Mouse (Mus musculus): Measurements from ENCODE around the gene Wsb1.
"Not testable (repeated sequence)": the region's sequence is repeated elsewhere in the genome, so short reads cannot be mapped to it uniquely, and the experiment has no call there.

Wsb1 gene

DNA sequence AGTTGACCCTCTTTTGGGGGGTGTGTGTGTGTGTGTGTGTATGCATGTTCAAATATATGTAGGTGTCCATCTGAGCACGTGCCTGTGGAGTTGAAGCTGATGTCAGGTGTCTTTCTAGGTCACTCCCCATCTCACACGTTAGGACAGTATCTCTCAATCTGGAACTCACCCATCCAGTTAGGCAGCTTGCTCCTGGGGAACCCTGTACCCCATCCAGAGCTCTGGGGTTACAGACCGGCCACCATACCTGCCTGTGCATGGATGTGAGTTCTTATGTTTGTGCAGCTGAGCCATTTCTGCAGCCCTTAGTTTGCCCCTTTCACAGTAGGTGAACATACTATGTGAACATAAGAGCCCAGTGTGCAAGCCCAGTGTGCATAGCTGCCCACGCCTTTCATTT lies 18.6 kb upstream of the Wsb1 start:
- intact Hi-C loops (cut with DNase I), result no loop called here

DNA sequence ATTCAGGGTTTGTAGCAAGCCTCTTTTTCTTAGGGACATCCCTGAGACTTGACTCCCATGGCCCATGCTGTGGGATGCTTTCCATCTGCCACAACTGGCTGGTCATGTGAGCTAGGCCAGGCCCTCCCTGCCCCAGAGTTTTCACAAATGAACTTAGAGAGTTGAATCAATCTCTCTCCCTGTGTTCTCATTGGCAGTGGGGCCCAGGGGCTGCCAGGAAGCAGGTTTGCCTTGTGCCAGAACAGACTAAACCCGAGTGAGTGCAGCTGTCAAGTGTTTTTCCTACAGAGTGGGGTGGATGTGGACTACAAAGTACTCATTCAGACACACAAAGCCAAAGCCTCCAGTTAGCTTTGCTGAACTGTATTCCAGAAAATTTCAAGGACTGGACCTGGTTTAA lies 12.7 kb upstream of the Wsb1 start:
- intact Hi-C loops (cut with DNase I), result no loop called here

DNA sequence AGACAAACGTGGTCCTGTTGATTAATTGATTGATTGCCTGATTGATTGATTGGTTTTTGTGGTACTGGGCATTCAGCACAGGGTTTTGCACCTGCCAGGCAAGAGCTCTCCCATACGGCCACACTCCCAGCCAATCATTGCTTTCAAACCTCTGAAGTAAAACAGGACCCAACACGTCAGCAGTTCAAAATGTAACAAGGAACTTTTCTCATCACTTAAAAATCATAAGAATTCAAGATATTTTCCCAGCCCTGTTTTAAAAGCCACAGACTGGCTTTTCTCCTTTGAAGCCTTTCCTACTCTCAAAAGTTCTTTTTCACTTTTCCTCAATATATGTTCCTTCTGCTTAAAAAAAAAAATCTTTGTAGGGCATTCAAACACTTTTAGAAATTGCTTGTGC lies 9.9 kb upstream of the Wsb1 start:
- intact Hi-C loops (cut with DNase I), result no loop called here

DNA sequence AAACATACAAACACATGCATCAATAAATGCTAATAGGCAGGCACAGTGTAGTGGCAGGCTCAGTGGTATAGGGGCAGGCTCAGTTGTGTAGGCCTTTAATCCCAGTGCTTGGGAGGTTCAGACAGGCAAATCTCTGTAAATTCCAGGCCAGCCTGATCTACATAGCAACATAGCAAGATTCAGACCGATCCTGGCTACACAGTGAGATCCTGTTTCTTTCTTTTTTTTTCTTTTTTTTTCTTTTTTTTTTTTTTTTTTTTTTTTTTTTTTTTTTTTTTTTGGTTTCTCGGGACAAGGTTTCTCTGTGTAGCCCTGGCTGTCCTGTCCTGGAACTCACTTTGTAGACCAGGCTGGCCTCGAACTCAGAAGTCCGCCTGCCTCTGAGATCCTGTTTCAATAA lies 5.7 kb upstream of the Wsb1 start:
- intact Hi-C loops (cut with DNase I), result not testable (repeated sequence)

DNA sequence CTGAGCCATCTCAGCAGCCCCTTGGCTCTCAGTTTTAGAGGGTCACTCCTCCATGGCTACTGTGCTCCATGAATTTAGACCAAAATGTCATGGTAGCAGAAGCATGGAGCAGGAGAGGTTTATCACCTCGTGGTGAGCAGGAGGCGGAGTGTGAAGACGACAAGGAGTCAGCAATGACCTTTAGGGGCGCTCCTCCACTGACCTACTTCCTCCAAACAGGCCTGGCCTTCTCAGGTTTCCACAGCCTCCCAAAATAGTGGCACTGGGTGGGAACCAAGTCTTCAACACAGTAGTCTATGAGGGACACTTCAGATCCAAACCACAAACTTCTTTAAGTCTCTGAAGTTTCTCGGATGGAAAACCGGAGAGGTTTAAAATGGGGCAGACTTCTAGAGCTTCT lies 4.3 kb upstream of the Wsb1 start:
- intact Hi-C loops (cut with DNase I), result no loop called here

GRCm38 (mm10) chr11:79253542-79254390 lies 705 bp downstream of the Wsb1 start:
- intact Hi-C loops (cut with DNase I), result no loop called here

- intact Hi-C loops (cut with DNase I), result no loop called here
These were observed 1.5 kb downstream of the Wsb1 start for GRCm38 (mm10) chr11:79252881-79253541.

GRCm38 (mm10) chr11:79239024-79239423 lies 15.4 kb downstream of the Wsb1 start:
- intact Hi-C loops (cut with DNase I), result no loop called here

GRCm38 (mm10) chr11:79238398-79238752 lies 16.1 kb downstream of the Wsb1 start:
- intact Hi-C loops (cut with DNase I), result no loop called here

GRCm38 (mm10) chr11:79237644-79238397 lies 16.6 kb downstream of the Wsb1 start:
- intact Hi-C loops (cut with DNase I), result no loop called here

DNA sequence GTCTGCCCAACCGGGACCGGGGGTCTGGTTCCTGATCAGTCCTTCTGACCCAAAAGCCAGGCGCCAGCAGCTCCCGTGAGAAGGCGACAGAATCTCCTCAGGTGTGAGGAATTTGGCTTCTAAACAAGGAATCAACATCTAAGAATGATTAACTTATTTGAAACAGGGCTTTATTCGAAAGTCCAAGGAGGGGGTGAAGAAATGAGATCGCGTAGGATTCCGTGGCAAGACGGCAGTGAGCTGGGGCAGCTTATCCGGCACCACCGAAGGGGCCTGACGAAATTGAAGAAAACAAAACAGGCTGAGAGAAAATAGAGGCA lies 24.3 kb downstream of the Wsb1 start:
- intact Hi-C loops (cut with DNase I), result no loop called here

DNA sequence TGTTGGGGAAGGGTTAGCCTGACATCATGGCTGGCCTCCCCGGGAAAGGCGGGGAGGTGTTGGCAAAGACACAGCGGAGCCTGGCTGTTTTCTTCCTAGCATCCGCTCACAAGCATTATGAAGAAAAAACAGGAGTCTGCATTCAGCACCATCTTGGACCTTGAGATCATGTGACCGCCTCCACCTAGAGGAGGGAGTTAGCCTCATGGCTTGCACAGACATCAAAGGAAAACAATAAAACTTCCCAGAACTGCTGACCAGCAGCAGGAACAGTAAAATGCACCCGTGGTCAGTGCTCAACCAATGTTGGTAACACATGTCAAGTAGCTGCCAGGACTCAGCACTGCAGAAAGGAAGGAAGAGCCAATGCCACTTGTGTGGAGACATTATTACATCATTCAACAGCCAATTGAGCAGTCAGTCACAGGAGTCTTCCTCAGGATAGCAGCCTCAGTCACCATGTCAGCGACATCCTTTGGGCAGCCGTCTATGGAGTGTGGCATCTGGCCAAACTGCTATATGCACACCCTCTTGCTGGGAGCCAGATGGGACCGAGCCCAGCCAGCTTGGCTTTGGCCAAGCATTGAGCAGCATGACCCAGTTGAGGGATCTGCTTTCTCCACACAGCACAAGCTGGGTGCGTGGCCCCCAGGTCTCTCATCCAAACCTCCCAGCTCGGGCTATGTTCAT lies 24.8 kb downstream of the Wsb1 start:
- intact Hi-C loops (cut with DNase I), result no loop called here

DNA sequence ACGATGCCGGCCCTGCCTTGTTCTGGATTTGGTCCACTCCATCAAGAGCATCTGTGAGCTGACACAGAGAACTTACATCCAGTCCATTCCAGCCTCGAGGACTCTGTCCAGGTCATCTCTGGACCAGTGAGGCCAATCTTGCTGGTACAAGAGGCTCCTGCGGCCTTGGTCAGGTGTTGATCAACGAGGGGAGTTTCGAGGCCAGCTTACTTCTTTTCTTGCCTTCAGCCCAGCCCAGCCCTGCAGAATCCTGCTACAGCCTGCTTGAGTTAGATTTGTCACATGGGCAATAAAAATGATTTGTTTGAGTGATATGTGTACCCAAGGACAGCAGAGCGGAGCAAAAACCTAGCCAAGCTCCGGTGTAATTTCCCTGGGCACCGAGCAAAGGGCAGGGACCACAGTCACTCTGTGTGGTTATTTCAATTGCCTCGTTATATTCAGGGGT lies 25.4 kb downstream of the Wsb1 start:
- intact Hi-C loops (cut with DNase I), result no loop called here

DNA sequence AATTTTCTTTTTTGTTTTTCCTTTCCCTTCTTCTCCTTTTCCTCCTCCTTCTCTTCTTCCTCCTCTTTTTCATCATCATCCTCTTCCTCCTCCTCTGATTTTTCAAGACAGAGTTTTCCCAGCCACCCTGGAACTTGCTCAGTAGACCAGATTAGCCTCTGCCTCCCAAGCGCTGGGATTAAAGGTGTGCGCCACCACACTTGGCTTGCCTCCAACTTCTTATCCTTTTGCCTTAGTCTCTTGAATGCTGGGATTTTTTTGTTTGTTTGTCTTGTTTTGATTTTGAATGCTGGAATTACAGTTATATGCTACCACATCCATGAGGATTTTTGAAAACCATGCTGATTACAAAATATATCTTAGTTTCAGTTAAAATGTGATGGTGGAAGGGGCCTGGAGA lies 26.4 kb downstream of the Wsb1 start:
- intact Hi-C loops (cut with DNase I), result no loop called here

- intact Hi-C loops (cut with DNase I), result loop anchor here (2.0 kb wide), 1 partner anchor 65 kb away; no protein-coding TSS in a partner anchor
These were observed 28.9 kb downstream of the Wsb1 start for GRCm38 (mm10) chr11:79225371-79226155.

DNA sequence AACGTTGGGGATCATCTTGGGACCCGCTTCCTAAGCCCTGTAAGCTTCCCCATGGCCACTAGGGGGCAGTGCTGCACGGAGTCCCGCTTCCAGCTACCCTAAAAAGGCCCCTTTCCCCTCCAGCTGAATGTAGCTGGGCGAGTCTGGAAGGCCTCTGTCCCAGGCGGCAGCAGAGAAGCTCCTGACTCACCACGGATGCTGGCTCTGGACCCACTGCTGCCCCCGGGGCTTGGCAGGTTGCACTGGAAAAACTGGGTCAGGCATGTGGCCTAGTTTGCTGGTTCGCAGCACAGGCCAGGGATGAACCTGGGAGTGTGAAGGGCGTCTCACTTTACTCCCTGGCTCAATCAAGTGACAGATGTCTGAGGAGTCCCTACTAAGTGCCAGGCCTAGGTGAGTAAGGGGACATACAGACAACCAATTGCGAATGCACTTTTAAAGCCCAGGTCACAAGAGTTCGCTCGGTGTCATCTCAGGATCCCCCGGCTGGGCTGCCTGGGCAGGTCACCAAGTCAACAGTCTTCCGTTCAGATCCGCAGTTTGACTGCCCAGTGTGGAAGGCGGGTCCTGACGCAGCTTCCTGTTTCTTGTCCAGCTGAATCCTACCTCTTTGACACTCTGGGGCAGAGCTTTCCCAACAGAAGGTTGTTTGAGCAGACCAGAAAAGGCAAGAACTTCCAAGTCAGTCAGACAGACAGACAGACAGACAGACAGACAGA lies 29.8 kb downstream of the Wsb1 start:
- intact Hi-C loops (cut with DNase I), result loop anchor here (2.0 to 5.0 kb wide), 2 partner anchors 66 to 178 kb away; no protein-coding TSS in a partner anchor

- intact Hi-C loops (cut with DNase I), result loop anchor here (5.0 kb wide), 1 partner anchor 179 kb away; no protein-coding TSS in a partner anchor
These were observed 31.1 kb downstream of the Wsb1 start for GRCm38 (mm10) chr11:79223420-79223819.

GRCm38 (mm10) chr11:79222661-79223060 lies 31.8 kb downstream of the Wsb1 start:
- intact Hi-C loops (cut with DNase I), result loop anchor here (5.0 kb wide), 1 partner anchor 180 kb away; no protein-coding TSS in a partner anchor

- intact Hi-C loops (cut with DNase I), result loop anchor here (5.0 kb wide), 1 partner anchor 181 kb away; no protein-coding TSS in a partner anchor
These were observed 32.8 kb downstream of the Wsb1 start for GRCm38 (mm10) chr11:79221641-79222040.
